Mouse (Mus musculus): Measurements from ENCODE around the gene Irf6.

DNA sequence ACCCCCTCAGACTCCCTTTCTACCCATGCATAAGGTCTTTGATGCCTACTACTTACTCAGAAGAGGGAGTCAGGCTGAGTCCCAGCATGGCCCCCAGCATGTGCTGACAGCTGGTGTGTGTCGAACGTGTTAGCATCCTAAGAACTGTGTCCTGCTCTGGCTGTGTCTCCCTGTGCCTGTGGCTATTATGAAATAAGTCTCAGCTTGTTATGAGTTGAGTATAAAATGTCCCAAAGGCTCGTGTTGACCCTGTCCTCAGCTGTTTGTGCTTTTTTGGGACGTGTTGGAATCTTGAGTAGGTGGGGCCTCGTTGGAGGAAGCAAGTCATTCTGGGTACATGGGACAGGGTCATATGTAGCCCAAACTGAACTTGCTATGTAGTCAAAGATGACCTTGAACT lies 61.1 kb downstream of the Irf6 start:
- TF ChIP-seq ZC3H11A (IDR thresholded peaks at IDR 0.05; ENCODE audit: borderline replicate concordance, low read depth, low read length) (no peak), CHD2 (IDR thresholded peaks at IDR 0.05; ENCODE audit: low read depth, low read length) (no peak), MAFK (IDR thresholded peaks at IDR 0.05; ENCODE audit: insufficient read depth, low read depth, low read length) (no peak), ZNF384 (IDR thresholded peaks at IDR 0.05; ENCODE audit: low read depth, low read length) (no peak)

Data from ES-E14 (cell line).